Mouse (Mus musculus) hindlimb bud, embryonic 11.5 days (tissue): ENCODE measurements at regions not wholly inside any gene's neighbourhood (a gene's known extent, or its start where the extent isn't known, plus 50 kb on each side); places are given as distances from the start of the nearest gene placed in this dataset.
"Not testable (repeated sequence)": the region's sequence is repeated elsewhere in the genome, so short reads cannot be mapped to it uniquely, and the experiment has no call there.

Experiments used
- DNase-seq: peaks from one replicate; pipeline ENCODE4 v3.0.0-alpha.2; 2012; ENCODE audit warnings: low read depth, low spot score; ENCODE audit errors: extremely low spot score

DNA sequence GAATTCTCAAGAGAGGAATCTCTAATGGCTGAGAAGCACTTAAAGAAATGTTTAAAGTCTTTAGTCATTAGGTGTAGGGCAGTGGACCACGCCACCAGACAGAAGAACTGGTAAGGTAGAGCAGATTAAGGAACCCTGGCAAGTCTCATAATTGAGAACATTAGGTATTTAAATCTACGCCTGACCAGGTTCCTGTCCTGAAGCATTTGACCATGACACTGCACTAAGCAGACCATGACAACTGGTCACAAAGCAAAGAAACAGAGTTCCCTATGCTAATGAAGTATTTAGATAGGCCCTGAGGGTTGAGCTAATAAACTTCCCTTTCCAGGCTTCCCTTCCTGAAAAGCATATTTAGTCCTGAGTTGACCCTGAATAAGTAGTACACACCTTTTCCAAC lies 562.3 kb downstream of the Cdh11 start:
- DNase-seq: no peak

GRCm38 (mm10) chr8:102205633-102206032 lies 579.8 kb downstream of the Cdh11 start:
- DNase-seq: no peak

- no peak for DNase-seq
Measured at GRCm38 (mm10) chr8:102159541-102160197, 625.8 kb downstream of the Cdh11 start.

DNA sequence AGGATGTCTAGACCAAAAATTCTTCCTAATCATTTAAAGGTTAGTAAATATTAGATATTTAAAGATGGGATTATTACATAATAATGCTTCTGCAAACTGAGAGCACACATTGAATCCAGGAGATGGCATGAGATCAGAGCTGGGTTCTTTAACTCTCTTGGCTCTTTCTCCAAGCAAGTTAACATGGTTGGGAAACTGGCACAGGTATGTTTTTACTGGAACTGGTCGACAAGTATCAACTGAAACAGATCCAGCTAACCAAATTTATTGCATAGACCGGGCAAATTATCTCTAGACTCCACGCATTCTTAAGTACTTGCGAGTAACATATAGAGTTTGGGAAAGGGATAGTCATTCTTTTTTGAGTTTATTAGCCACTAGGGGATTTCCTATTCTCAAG lies 666.8 kb downstream of the Cdh11 start:
- DNase-seq: no peak

GRCm38 (mm10) chr8:102116846-102117403 lies 668.5 kb downstream of the Cdh11 start:
- DNase-seq: no peak

GRCm38 (mm10) chr8:102103773-102104172 lies 681.7 kb downstream of the Cdh11 start:
- DNase-seq: peak; percentile 47

- DNase-seq: no peak
Measured at GRCm38 (mm10) chr8:102096726-102097125, 688.7 kb downstream of the Cdh11 start.

GRCm38 (mm10) chr8:102085927-102086326 lies 699.5 kb downstream of the Cdh11 start:
- no peak for DNase-seq

GRCm38 (mm10) chr8:102075611-102076010 lies 709.8 kb downstream of the Cdh11 start:
- no peak for DNase-seq

DNA sequence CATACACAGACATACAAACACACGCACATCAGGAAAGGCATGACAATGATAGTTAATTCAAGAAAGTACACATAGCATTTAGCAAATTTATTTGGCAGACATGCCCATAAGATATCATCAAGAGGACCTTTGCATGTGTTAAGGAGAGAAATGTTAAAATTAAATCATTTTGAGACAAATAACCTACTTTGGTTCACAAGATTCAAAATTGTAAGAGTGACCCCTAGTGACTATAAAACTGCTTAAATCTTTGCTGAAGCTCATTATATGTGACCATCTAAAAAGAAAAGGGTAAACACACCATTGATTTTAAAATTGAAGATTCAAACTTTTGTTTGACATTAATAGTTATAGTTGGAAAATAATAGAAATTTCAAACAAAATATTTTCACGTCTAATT lies 721.3 kb downstream of the Cdh11 start:
- no peak for DNase-seq

DNA sequence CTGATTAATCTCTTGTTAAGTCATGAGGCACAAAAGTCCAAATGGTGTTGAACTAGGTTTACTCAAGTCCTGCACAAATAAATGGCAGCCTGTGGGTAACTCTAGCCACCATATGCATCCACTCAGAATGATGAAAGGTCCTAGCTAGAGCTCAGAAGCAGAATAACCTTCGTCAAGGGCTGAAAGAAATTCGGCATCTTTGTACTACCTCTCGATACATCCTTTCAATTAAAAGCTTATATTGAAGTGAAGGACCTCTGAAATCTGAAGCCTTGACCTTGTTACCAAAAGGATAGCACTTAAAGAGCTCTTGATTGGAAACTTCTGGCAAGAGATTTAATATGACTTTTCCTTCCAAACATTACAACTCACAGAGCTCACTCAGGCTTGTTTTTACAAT lies 732.0 kb downstream of the Cdh11 start:
- DNase-seq: peak; percentile 3

GRCm38 (mm10) chr8:102026956-102027927 lies 758.2 kb downstream of the Cdh11 start:
- peak; percentile 58 for DNase-seq

DNA sequence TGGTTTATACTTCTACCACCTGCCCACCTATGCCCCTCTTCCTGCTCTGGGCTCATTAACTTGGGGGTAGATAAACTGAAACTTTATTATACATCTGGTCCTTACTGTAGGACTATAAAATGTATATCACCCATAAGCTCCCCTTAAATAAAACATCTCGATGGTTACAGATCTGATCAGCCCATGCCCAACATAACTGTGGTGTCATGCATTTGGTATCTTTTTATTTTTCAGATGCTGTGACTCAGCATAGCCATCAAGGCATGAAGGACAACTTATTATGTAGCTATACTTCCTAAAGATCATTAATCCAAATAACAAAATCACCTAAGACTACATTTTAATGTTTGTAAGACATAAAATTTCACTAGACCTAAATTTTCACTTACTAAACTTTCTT lies 761.0 kb downstream of the Cdh11 start:
- DNase-seq: no peak

DNA sequence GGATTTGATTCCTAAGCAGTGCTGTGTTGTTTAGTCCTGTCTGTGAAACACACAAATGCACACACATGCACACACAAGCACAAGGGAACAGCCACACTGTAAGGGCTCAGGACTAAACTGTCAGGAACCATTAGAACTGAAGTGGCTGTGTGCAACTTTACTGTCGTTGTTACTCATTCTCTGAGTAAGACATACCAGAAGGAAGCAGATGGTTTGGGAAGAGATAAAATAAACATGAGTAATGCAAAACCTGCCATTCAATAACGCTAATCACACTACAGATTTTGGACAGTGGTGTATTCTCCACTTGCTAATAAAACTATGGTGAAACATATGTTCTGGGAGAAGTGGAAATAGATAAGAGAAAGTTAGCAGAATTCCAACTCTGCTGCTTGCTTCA lies 767.7 kb downstream of the Cdh11 start:
- no peak for DNase-seq

GRCm38 (mm10) chr8:102000326-102001016 lies 785.0 kb downstream of the Cdh11 start:
- no peak for DNase-seq

DNA sequence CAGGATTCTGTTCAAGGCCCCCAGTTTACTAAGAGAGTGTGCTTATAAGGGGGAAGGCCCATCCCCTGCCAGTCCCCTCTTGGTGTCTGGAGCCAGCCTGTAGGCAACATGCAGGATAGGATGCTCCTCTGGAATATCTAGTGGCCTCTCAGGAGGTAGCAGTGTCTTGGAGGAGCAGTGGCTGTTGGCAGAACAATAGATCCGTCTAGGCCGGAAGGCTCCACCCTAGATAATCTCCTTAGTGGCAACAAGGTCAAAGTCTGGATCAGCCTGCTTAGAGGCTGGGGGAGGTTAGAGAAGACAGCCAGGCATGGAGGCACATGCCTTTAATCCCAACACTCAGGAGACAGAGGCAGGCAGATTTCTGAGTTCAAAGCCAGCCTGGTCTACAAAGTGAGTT lies 788.7 kb downstream of the Cdh11 start:
- not testable (repeated sequence) for DNase-seq

GRCm38 (mm10) chr8:101956832-101957231 lies 828.6 kb downstream of the Cdh11 start:
- DNase-seq: no peak

DNA sequence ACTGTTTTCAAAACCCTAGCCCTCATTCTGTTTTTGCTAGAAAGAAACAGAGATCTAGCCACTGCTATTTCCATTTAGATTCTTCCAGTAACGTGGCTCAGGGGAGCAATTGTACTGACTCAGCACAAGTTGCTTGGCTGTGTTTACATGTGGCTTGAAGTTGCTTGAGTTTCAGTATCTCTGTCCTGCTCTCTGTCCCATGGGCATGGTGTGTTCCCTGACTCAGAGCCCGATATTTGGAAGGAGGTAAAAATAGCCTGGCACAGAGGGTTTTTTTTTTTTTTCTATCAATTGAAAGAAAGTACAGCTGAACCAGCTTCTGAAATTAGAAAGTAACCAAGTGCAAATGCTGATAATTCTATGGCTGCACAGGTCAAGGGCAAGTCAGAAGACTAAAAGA lies 834.8 kb downstream of the Cdh11 start:
- no peak for DNase-seq

DNA sequence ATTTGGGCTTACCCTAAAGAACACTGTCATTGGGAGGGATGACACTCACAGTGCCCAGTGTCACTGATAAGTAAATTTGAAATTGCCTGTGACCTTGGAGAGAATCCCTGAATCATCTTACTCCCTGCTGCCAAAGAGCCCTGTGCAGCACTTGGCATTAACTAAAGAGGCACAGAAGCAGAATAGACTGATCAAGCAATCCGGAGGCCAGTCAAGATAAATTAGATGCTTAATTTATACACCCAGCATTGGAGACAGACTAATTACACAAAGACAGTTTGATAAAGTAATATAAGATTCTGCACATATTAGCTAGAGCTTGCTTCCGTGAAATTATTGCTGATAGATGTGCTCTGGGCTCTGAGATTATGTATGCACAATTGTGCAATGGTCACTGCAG lies 847.6 kb downstream of the Cdh11 start:
- no peak for DNase-seq

DNA sequence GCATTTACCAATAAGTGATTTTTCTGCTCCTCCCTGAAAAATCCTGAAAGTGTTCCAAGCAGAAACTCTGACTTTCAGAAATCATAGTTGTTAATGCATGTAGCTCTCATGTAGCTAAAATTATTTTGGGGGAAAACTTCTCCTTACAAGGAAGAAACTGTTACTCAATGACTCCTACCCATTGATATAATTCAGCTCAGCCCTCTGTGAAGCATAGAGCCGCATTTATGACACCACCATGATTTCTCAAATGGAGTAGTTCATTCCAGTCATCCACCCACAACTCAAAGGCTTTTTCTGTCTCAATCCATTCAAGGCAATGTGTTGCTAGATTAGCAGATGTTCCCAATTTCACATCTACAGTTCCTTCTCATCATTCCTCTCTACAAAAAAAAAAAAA lies 871.8 kb downstream of the Cdh11 start:
- no peak for DNase-seq
